Mouse (Mus musculus) embryo, embryonic 9.5 days (tissue): ENCODE data around the gene Vgll1.

Experiments
- DNase-seq: peaks from one replicate; pipeline ENCODE4 v3.0.0-alpha.2; 2017; ENCODE audit errors: extremely low spot score

Vgll1 gene

DNA sequence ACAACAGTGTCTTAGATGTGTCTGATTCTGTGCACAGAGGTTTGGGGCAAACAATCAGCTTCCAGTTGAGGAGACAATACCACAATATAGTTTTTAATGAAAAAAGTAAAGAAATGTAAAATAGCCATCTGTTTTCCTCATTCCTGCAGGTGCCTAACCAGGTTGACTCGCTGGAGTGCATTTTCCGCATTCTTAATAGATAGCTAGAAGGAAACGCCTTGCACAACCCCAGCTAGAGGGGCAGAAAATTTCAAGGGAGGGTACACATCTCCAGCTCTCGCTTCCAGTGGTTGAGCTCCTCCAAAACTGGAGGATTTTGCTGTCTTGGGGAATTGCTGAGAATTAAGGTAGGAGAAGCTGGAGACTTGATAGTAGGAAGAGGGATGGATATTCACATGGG lies at the start of gene Vgll1:
Vgll1 (plus strand) TSS at position 301 of the 400 bp plus-strand sequence.
- no peak for DNase-seq

DNA sequence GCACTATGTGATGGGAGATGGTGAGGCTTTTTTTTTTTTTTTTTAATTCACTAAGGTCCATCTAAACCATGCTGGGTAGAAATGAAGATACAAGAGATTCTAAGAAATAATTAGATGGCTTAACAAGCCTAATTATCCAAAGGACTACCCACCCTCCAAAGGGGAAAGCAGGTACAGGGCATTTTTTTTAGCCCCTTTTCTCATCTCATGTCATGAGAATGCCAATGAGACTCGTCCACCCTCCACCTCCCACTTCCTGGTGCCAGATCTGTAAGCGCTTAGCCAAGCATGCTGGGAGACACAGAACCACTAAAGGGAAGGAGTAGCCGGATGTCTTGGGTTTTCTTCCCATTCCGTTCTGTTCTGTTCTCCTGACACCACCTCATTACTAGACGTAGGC lies 45.1 kb upstream of the Vgll1 start, which contains the start of gene Brs3:
Brs3 (plus strand) TSS at position 301 of the 400 bp plus-strand sequence.
- DNase-seq: no peak

DNA sequence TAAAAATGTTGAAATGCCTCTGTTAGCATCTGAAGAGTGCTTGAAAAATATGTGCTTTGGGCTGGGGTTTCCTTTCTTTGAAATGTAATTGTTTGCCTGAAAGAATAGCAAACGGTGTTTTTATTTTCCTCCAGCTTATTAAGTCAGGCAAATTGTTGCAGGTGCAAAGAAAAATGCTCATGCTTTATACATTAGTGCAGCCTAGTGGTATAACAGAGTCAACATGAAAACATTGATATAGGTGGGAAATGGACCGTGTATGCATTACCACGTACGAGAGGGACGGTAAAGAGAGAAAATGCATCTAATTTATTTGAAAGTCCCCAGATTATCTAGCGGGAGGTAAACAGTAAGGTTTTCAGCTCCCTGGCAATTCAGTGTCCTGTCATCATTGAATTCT lies 44.0 kb upstream of the Vgll1 start:
- no peak for DNase-seq

DNA sequence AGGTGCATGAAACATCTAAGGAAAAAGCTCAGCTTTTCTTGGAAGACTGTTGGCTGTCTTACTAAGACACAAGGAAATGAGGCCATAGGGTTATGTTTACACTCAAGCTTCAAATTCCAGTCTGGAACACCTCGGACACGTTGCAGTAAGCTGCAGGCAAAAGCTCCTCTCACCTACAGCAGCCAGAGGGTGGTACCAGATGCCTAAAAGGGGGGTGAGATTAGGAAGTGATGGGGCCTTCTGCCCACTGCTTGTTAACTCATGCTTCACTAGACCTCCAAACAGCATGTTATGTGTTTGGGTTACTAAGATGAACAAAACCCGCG lies 35.1 kb upstream of the Vgll1 start:
- no peak for DNase-seq

DNA sequence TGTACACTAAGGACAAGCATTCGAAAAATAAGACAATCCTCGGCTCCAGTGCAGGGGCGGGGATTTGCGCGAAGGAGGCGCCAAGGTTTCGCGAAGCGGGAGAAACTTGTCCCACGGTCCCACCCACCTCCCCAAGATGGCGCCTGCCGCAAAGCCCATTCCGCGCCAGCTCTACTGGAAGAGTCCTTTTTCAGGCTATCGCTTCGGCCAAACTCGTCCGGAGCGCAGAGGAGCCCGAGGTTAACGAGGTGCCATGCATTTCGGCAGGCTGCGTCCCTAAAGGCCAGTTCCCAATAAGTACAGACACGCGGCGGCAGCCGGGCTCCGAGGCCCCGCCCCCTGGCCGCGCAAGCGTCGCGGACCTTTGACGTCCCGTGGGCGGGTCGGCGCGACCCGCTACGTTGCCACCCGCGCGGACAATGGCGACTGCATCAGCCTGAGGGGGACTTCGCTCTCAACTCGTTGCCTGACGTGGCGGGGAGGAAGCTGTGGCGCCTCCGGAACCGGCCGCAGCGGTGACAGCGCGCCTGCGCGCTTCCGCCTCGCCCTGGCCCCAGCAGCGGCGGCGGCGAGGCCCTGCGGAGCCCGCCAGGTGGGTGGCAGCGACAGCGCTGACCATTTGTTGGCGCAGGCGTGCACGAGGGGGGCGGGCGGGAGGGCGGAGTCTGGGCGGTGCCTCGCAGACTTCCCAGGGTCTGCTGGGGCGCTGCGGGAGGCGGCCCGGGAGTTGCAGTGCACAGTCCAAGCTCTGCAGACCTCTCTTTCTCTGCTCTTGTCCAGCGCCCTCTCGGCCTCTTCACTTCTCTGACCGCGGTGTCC lies 34.5 kb upstream of the Vgll1 start, which contains the start of gene Htatsf1:
Htatsf1 (plus strand) TSS at position 410 of the 819 bp plus-strand sequence.
- peak; percentile 82 for DNase-seq

DNA sequence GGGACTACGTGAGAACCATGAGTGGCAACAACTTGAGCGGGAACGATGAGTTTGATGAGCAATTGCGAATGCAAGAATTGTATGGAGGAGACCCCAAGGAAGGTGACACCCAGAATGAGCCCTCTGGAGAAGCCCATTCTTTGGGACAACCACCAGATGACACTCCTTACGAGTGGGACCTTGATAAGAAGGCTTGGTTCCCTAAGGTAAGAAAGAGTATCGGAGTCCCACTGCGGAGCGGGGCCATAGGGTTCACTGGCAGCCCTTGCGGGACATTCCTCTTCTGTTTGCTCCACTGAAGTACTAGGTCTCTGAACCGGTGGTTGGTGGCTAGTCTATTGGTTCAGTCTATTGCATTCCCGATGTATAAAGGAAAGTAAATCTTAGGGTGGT lies 33.9 kb upstream of the Vgll1 start:
- no peak for DNase-seq

DNA sequence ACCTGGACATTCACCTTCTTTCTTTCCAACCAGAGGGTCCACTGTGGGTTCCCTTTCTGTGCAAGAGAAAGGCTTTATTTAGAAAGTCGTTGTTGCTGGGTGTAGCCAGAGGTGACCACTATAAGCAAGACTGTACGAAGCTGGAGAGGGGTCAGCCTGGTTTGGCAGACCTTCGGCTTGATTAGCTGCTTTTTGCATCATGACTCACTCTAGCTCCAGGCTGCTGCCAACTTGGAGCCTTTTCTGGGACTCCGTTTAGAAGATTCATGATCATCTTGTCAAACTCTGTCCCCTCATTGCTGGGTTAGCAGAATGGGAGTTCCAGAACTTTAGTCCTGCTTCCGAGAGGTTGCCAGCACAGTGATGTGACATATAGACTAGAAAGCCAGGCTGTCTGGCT lies 6.4 kb upstream of the Vgll1 start:
- DNase-seq: no peak

DNA sequence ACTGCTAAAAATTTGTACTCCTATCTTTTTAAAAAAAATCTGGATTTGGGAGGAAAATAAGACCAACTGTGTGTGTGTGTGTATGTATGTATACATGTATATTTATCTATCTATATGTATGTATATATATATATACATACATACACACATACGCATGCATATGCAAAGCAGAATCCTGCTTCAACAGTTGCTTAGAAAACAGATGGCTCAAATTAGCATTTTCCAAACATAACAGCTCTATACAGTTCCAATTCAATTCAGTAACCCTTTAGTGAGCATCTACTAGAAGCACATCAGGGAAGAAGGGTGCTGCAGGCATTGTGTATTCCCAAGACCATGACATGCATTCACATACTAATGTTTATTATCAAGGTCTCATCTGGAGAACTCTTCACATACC lies 15.5 kb downstream of the Vgll1 start:
- no peak for DNase-seq

DNA sequence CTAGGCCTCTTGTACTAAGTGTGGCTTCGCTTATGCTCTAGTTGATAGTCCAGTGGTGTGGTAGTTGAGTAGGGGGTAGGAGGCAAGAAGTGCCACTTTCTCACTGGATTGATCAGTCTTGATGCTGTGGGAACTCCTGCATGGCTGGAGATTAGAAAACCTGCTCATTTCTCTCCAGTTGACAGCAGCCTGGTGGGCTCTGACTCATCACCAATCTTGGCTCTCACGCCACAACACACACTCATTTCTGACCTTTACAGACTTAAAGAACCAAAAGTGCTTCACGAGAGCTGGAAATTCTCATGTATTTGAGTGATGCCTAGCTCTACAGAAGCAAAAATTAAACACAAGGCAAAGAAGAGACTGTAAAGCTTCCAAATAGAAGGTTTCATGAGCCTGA lies 19.1 kb downstream of the Vgll1 start:
- DNase-seq: no peak

DNA sequence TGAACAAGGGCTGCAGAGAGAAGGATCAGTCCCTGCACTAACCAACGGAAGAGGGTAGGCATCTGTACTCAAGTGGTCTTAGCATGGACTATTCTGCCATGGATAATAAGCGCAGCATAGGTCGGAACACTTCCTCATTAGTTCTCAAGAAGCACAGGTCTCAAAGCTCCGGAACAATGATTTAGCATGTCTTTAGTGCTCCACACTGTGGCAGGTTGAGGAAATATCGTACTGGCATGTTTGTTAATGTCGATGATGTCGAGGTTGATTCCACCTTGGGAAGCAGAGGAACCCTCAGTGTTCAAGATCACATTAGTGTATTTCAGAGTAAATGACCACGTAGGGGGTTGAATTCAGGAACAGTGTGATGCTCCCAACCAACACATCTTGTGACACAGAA lies 30.2 kb downstream of the Vgll1 start:
- no peak for DNase-seq

DNA sequence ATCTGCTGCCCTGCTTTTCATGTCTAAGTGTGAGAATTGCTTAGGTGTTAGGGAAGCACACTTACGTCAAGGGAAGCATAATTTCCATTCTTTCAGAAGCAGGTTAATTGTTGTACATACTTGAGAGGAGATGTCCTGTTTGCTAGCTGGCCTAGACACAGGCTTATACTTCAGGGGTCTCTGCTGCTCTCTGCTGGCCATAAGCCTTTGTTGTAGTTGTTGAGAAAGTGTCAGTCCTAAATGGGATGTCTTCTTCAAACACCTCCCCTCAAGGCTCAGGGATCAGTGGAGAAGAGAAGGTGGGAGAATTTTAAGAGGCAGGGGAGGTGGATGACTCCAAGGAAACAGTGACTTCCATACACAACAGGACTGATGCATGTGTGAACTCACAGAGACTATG lies 32.9 kb downstream of the Vgll1 start:
- no peak for DNase-seq

DNA sequence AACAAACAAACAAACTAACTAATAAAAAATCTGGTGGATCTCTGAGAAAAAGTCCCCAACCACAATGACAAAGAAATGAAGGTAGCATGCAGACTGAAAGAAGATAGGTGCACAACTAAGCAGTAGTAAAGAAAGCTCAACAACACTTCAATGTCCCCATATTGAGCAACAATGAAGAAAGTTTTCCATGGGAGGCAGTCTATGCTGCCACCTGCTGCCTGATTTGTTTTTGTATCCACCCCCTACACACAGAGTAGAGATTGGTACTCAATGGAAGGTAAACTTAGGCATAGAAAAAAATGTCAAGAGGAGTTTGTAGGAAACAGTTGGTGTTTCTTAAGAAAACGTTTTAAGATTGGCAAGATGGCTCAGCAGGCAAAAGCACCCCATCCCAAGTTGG lies 42.7 kb downstream of the Vgll1 start:
- DNase-seq: no peak

DNA sequence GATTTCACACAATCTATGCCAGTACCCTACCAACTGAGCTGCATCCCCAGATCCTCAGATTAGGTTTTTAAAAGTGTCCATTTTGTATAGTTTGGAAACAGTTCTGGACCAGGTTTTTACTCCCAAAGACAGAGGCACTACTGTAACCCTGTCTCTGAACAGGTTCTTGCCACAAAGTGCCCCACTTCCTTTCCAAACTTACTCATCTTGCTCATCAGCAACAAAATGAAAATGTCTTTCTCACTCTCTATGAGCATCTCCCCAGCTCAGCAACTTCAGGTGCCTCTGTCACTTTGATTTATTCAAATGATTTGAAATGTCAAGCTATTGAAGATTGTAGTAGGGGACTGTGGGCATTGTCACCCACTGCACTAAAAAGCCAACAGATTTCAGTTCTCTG lies 49.7 kb downstream of the Vgll1 start:
- DNase-seq: no peak

DNA sequence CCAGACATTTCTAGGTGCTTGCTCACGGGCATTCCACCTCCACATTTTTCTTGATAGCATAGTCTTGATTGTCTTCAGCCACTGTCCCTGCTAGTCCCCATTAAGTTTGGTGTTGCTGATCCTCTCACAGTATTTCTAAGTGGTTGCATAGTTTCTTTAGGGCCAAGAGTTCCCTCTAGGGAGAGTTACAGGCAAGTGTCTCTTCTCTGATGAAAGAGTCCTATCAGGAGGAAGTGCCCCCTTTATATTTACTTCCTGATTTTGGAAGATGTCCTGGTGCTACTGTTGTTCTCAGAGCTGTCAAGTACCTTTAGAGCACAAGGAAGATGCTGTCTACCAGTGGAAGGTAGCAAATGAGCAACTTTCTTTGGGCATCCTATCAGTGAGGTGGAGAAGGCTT lies 65.6 kb downstream of the Vgll1 start:
- DNase-seq: no peak
